Mouse (Mus musculus) splenic B cell, adult 2 months (primary cell): ENCODE results near the gene Cers5.
A peak's percentile ranks its signal among the peaks of the same experiment; 100 is the strongest.

Experiments
- DNase-seq: peaks from one replicate; pipeline ENCODE4 v3.0.0-alpha.2; 2011; ENCODE audit warnings: low read depth, low spot score
- H3K27me3 ChIP-seq: 2 replicates; pipeline ENCODE4 v1.6.1; 2012; ENCODE audit warnings: mild to moderate bottlenecking, low read length, moderate library complexity, mixed read lengths; ENCODE audit not compliant: control insufficient read depth, poor library complexity, insufficient read depth, severe bottlenecking
- H3K36me3 ChIP-seq: 2 replicates; pipeline ENCODE4 v1.6.1; 2012; ENCODE audit warnings: mild to moderate bottlenecking, low read length, moderate library complexity, mixed read lengths; ENCODE audit not compliant: control insufficient read depth, poor library complexity, insufficient read depth, severe bottlenecking

The Cers5 gene

GRCm38 (mm10) chr15:99700219-99701106, 72.2 kb downstream of the Cers5 start:
- Histone ChIP-seq H3K36me3 (no peaks in the 10 kb centered on the region), H3K27me3 (no peaks in the 10 kb centered on the region)
- no peak for DNase-seq

- H3K27me3 ChIP-seq = no peaks in the 10 kb centered on the region
- no peaks in the 10 kb centered on the region for H3K36me3 ChIP-seq
- DNase-seq = no peak
These were observed 73.0 kb downstream of the Cers5 start for GRCm38 (mm10) chr15:99699715-99700114.

- Histone ChIP-seq H3K36me3 (no peaks in the 10 kb centered on the region), H3K27me3 (no peaks in the 10 kb centered on the region)
- DNase-seq = peak; percentile 64
These were observed 74.1 kb downstream of the Cers5 start for GRCm38 (mm10) chr15:99698533-99699085.

- Histone ChIP-seq H3K36me3 (no peaks in the 10 kb centered on the region), H3K27me3 (no peaks in the 10 kb centered on the region)
- DNase-seq = no peak
These were observed 75.4 kb downstream of the Cers5 start for GRCm38 (mm10) chr15:99697309-99697708.

GRCm38 (mm10) chr15:99691976-99692375, 80.7 kb downstream of the Cers5 start:
- no peaks in the 10 kb centered on the region for H3K36me3 ChIP-seq
- DNase-seq = no peak
- no peaks in the 10 kb centered on the region for H3K27me3 ChIP-seq

- no peaks in the 10 kb centered on the region for H3K27me3 ChIP-seq
- H3K36me3 ChIP-seq = no peaks in the 10 kb centered on the region
- no peak for DNase-seq
These were observed 81.8 kb downstream of the Cers5 start for GRCm38 (mm10) chr15:99690924-99691323.

- DNase-seq = peak; percentile 66
- no peaks in the 10 kb centered on the region for H3K27me3 ChIP-seq
- no peaks in the 10 kb centered on the region for H3K36me3 ChIP-seq
These were observed 84.0 kb downstream of the Cers5 start for GRCm38 (mm10) chr15:99688712-99689111.
